Mouse (Mus musculus) MEL (cell line): ENCODE results near the gene Btf3l4. TPM values are rescaled to one million over a fixed set of nuclear protein-coding genes. Genes with fewer than 3 reads are reported as not detected.

Experiments used
- DNase-seq: peaks from one replicate; pipeline ENCODE4 v3.0.0; 2011; ENCODE audit warnings: low read depth, low spot score
- H3K27ac ChIP-seq: 2 replicates; pipeline ENCODE4 v1.5.1; 2012; ENCODE audit warnings: low read depth, mild to moderate bottlenecking, control low read depth, low read length, moderate library complexity; ENCODE audit not compliant: control insufficient read depth
- H3K27me3 ChIP-seq, 2 experiments: fragments of 150-350 bp in 1 of 2; sonication (generic) in 1 of 2; 2 replicates each; pipeline ENCODE4 v1.6.1; 2012; ENCODE audit warnings: low read length in 2 of 2, mild to moderate bottlenecking in 2 of 2, improper control_type of control experiment in 1 of 2, moderate library complexity in 1 of 2; ENCODE audit not compliant: insufficient read depth in 2 of 2, control insufficient read depth in 1 of 2
- H3K36me3 ChIP-seq, 2 experiments: 2 replicates each; pipeline ENCODE4 v1.6.1; 2012 to 2014; ENCODE audit warnings: low read length in 2 of 2, improper control_type of control experiment in 1 of 2, inconsistent platforms in 1 of 2, mild to moderate bottlenecking in 1 of 2; ENCODE audit not compliant: insufficient read depth in 2 of 2, control insufficient read depth in 1 of 2
- H3K4me1 ChIP-seq, 2 experiments: fragments of 150-350 bp in 1 of 2; sonication (generic) in 1 of 2; 2 replicates each; pipeline ENCODE4 v1.6.1; 2012; ENCODE audit warnings: low read length in 2 of 2, improper control_type of control experiment in 1 of 2, mild to moderate bottlenecking in 1 of 2; ENCODE audit not compliant: insufficient read depth in 2 of 2, control insufficient read depth in 1 of 2
- H3K4me3 ChIP-seq, 2 experiments: fragments of 150-350 bp in 1 of 2; sonication (generic) in 1 of 2; 2 replicates each; pipeline ENCODE4 v1.5.1; 2012; ENCODE audit warnings: low read depth in 2 of 2, low read length in 2 of 2, mild to moderate bottlenecking in 2 of 2, moderate library complexity in 2 of 2, control low read depth in 1 of 2, improper control_type of control experiment in 1 of 2; ENCODE audit not compliant: control insufficient read depth in 1 of 2, insufficient read depth in 1 of 2
- H3K79me2 ChIP-seq: 2 replicates; pipeline ENCODE4 v1.6.1; 2012; ENCODE audit warnings: mild to moderate bottlenecking, low read length, moderate library complexity; ENCODE audit not compliant: control insufficient read depth, poor library complexity, insufficient read depth
- H3K9ac ChIP-seq: 2 replicates; pipeline ENCODE4 v1.6.1; 2012; ENCODE audit warnings: low read depth, mild to moderate bottlenecking, control low read depth, low read length, moderate library complexity; ENCODE audit not compliant: control insufficient read depth, poor library complexity, severe bottlenecking
- H3K9me3 ChIP-seq: fragments of 150-350 bp; sonication (generic); replicated peaks from 2 replicates; pipeline ENCODE4 v1.6.1; 2012; ENCODE audit warnings: mild to moderate bottlenecking, low read length, improper control_type of control experiment, moderate library complexity; ENCODE audit not compliant: insufficient read depth
- CHD1 ChIP-seq: IDR thresholded peaks from 2 replicates; pipeline ENCODE4 v1.6.1; 2012; ENCODE audit warnings: low read depth, mild to moderate bottlenecking, inconsistent platforms, low read length, improper control_type of control experiment
- CHD2 ChIP-seq: IDR thresholded peaks from 2 replicates; pipeline ENCODE4 v1.6.1; 2011; ENCODE audit warnings: low read length, improper control_type of control experiment
- CTCF ChIP-seq, 3 experiments: IDR thresholded peaks in 2 of 3; conservative IDR thresholded peaks in 1 of 3; 2 replicates each; pipeline ENCODE4 v1.5.1; 2011 to 2012; ENCODE audit warnings: low read length in 3 of 3, low read depth in 2 of 3, mild to moderate bottlenecking in 2 of 3, improper control_type of control experiment in 1 of 3, inconsistent platforms in 1 of 3, mixed read lengths in 1 of 3, moderate library complexity in 1 of 3; ENCODE audit not compliant: control insufficient read depth in 1 of 3, insufficient read depth in 1 of 3, poor library complexity in 1 of 3, severe bottlenecking in 1 of 3
- ELF1 ChIP-seq: IDR thresholded peaks from 2 replicates; pipeline ENCODE4 v1.6.1; 2014; ENCODE audit warnings: low read depth, mild to moderate bottlenecking, inconsistent platforms, low read length, improper control_type of control experiment, moderate library complexity
- EP300 ChIP-seq, 2 experiments: IDR thresholded peaks; 2 replicates each; pipeline ENCODE4 v1.6.1; 2011; ENCODE audit warnings: improper control_type of control experiment in 2 of 2, low read length in 2 of 2, low read depth in 1 of 2, mild to moderate bottlenecking in 1 of 2
- HCFC1 ChIP-seq: IDR thresholded peaks from 2 replicates; pipeline ENCODE4 v1.6.1; 2012; ENCODE audit warnings: low read depth, mild to moderate bottlenecking, inconsistent platforms, low read length, improper control_type of control experiment, moderate library complexity
- JUND ChIP-seq: IDR thresholded peaks from 2 replicates; pipeline ENCODE4 v1.6.1; 2011; ENCODE audit warnings: low read depth, mild to moderate bottlenecking, improper control_type of control experiment, low read length
- KAT2A ChIP-seq: conservative IDR thresholded peaks from 2 replicates; pipeline ENCODE4 v1.6.1; 2012; ENCODE audit warnings: low read depth, low read length, improper control_type of control experiment, inconsistent platforms
- MAFK ChIP-seq: IDR thresholded peaks from 2 replicates; pipeline ENCODE4 v1.6.1; 2011; ENCODE audit warnings: low read depth, mild to moderate bottlenecking, low read length, improper control_type of control experiment, borderline replicate concordance
- MAX ChIP-seq: IDR thresholded peaks from 2 replicates; pipeline ENCODE4 v1.6.1; 2011; ENCODE audit warnings: low read length, improper control_type of control experiment
- MAZ ChIP-seq: IDR thresholded peaks from 2 replicates; pipeline ENCODE4 v1.6.1; 2012; ENCODE audit warnings: low read depth, mild to moderate bottlenecking, inconsistent platforms, low read length, improper control_type of control experiment
- MXI1 ChIP-seq: IDR thresholded peaks from 2 replicates; pipeline ENCODE4 v1.6.1; 2011; ENCODE audit warnings: mild to moderate bottlenecking, low read depth, low read length, improper control_type of control experiment
- MYC ChIP-seq: IDR thresholded peaks from 2 replicates; pipeline ENCODE4 v1.6.1; 2011; ENCODE audit warnings: low read depth, mild to moderate bottlenecking, low read length, improper control_type of control experiment, moderate library complexity
- POLR2AphosphoS5 ChIP-seq: IDR thresholded peaks from 2 replicates; pipeline ENCODE4 v1.6.1; 2012; ENCODE audit warnings: low read depth, borderline replicate concordance, mild to moderate bottlenecking, inconsistent platforms, low read length, moderate library complexity, mixed read lengths
- RCOR1 ChIP-seq: IDR thresholded peaks from 2 replicates; pipeline ENCODE4 v1.6.1; 2012; ENCODE audit warnings: low read depth, mild to moderate bottlenecking, inconsistent platforms, low read length, improper control_type of control experiment
- TCF12 ChIP-seq: IDR thresholded peaks from 2 replicates; pipeline ENCODE4 v1.6.1; 2014; ENCODE audit warnings: low read depth, mild to moderate bottlenecking, inconsistent platforms, low read length, improper control_type of control experiment, moderate library complexity
- ZMIZ1 ChIP-seq: IDR thresholded peaks from 2 replicates; pipeline ENCODE4 v1.6.1; 2012; ENCODE audit warnings: low read depth, mild to moderate bottlenecking, inconsistent platforms, low read length, improper control_type of control experiment, moderate library complexity
- ZNF384 ChIP-seq: IDR thresholded peaks from 2 replicates; pipeline ENCODE4 v1.6.1; 2012; ENCODE audit warnings: low read depth, mild to moderate bottlenecking, inconsistent platforms, low read length, improper control_type of control experiment
- polyA plus RNA-seq, 2 experiments: library from polyadenylated mRNA; stranded (reverse) in 1 of 2; unstranded in 1 of 2; fragments of >175 nt in 1 of 2; fragments of >200 nt in 1 of 2; gene quantifications; 2 replicates each; pipeline versions ENCODE4 v1.2.1 to v1.2.4; 2012; ENCODE audit warnings: low replicate concordance in 2 of 2, low read depth in 1 of 2; ENCODE audit not compliant: insufficient read length in 2 of 2, insufficient read depth in 1 of 2, missing spikeins in 1 of 2
- total RNA-seq: library from RNA; depleted of rRNA; stranded (reverse); fragments of 300-350 nt; gene quantifications from 2 replicates; pipeline ENCODE4 v1.2.3, GENCODE M21; 2012

Gene Btf3l4
- total and polyA plus RNA-seq, 3 experiments = 24.4 to 43.8 TPM; not detected in 1

DNA sequence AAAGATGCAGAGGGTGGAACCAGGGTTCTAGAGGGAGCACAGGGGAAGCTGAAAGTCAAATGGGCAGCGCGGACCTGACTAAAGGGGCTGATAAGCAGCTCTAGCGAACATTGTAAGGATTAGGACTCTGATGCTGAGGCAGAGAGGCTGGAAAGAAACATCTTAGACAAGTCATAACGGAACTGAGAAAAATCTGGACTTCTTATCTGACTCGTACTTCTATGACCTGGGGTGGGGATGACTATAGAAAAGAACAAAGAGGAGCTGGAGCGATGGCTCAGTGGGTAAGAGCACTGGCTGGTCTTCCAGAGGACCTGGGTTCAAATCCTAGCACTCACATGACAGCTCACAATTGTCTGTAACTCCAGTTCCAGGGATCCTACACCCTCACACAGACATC, 44.5 kb upstream of the Btf3l4 start:
- H3K4me1 ChIP-seq = no peaks in the 10 kb centered on the region
- no peak overlapping the region for H3K27ac ChIP-seq
- H3K36me3 ChIP-seq = no peaks in the 10 kb centered on the region
- H3K79me2 ChIP-seq = no peaks in the 10 kb centered on the region
- no peaks in the 10 kb centered on the region for H3K9me3 ChIP-seq
- H3K4me3 ChIP-seq = no peak overlapping the region
- no peak overlapping the region for H3K9ac ChIP-seq
- TF ChIP-seq POLR2AphosphoS5 (no peak), EP300 (IDR thresholded peaks at IDR 0.05; ENCODE audit: low read depth in 1 of 2, low read length in 2 of 2) (no peak), KAT2A (no peak), JUND (no peak), ZNF384 (no peak), TCF12 (no peak), RCOR1 (no peak), CHD2 (no peak), MAZ (no peak), MAX (no peak), CHD1 (no peak), MYC (no peak), MAFK (no peak), CTCF (IDR thresholded peaks at IDR 0.05 in 2 of 3, conservative IDR thresholded peaks at IDR 0.05 in 1 of 3; ENCODE audit: control insufficient read depth in 1 of 3, insufficient read depth in 1 of 3, low read depth in 2 of 3, low read length in 3 of 3, poor library complexity in 1 of 3, severe bottlenecking in 1 of 3) (no peak), ELF1 (no peak)
- H3K27me3 ChIP-seq = no peaks in the 10 kb centered on the region
- DNase-seq = no peak

- Histone ChIP-seq H3K9ac (no peak overlapping the region), H3K79me2 (no peaks in the 10 kb centered on the region), H3K36me3 (no peaks in the 10 kb centered on the region), H3K4me1 (no peaks in the 10 kb centered on the region), H3K27ac (no peak overlapping the region)
- TF ChIP-seq CHD2 = no peak
- TF ChIP-seq CHD1 = no peak
- no peak for TF ChIP-seq MAX
- TF ChIP-seq MAFK = no peak
- no peak for TF ChIP-seq MXI1
- TF ChIP-seq HCFC1 = no peak
- no peak for TF ChIP-seq ZMIZ1
- TF ChIP-seq, all 39 proteins: peak for 0
- Histone ChIP-seq H3K4me3 (no peak overlapping the region), H3K9me3 (no peaks in the 10 kb centered on the region), H3K27me3 (no peaks in the 10 kb centered on the region)
- no peak for DNase-seq
Observed at GRCm38 (mm10) chr4:108873746-108874145, 40.3 kb upstream of the Btf3l4 start.
